Mouse (Mus musculus) CH12.LX (cell line): ENCODE measurements around the gene Cyp2d10. TPM values are rescaled to one million over a fixed set of nuclear protein-coding genes. Genes with fewer than 3 reads are reported as not detected.

ENCODE experiments used
- DNase-seq: peaks from one replicate; pipeline ENCODE4 v3.0.0-alpha.2; 2013; ENCODE audit errors: extremely low read depth
- H3K27ac ChIP-seq: 2 replicates; pipeline ENCODE4 v1.5.1; 2012; ENCODE audit warnings: low read depth, mild to moderate bottlenecking, control low read depth, moderate library complexity; ENCODE audit not compliant: insufficient read depth
- H3K27me3 ChIP-seq: replicated peaks from 2 replicates; pipeline ENCODE3; 2012; ENCODE audit warnings: inconsistent platforms
- H3K36me3 ChIP-seq, 2 experiments: replicated peaks in 1 of 2; 2 replicates each; pipeline versions ENCODE3 to v1.6.1; 2012; ENCODE audit warnings: inconsistent platforms in 1 of 2, low read length in 1 of 2, mild to moderate bottlenecking in 1 of 2, mixed read lengths in 1 of 2, moderate library complexity in 1 of 2; ENCODE audit not compliant: control insufficient read depth in 1 of 2, insufficient read depth in 1 of 2
- H3K4me1 ChIP-seq, 2 experiments: 2 replicates each; pipeline ENCODE4 v1.6.1; 2012; ENCODE audit warnings: inconsistent platforms in 1 of 2, moderate library complexity in 1 of 2; ENCODE audit not compliant: insufficient read depth in 2 of 2, control insufficient read depth in 1 of 2
- H3K4me2 ChIP-seq: 2 replicates; pipeline ENCODE4 v1.6.1; 2012; ENCODE audit warnings: low read depth, mild to moderate bottlenecking, control low read depth; ENCODE audit not compliant: poor library complexity, insufficient read depth, severe bottlenecking
- H3K4me3 ChIP-seq, 3 experiments: fragments of 150-350 bp in 1 of 3; sonication (generic) in 1 of 3; replicated peaks in 1 of 3; 2 replicates each; pipeline versions ENCODE3 to v1.5.1; 2011 to 2012; ENCODE audit warnings: low read depth in 2 of 3, low read length in 2 of 3, mild to moderate bottlenecking in 2 of 3, moderate library complexity in 2 of 3, control low read depth in 1 of 3, improper control_type of control experiment in 1 of 3, inconsistent platforms in 1 of 3, mixed read lengths in 1 of 3; ENCODE audit not compliant: poor library complexity in 1 of 3
- H3K79me2 ChIP-seq: replicated peaks from 2 replicates; pipeline ENCODE4 v1.6.1; 2012; ENCODE audit warnings: mild to moderate bottlenecking, moderate library complexity; ENCODE audit not compliant: control insufficient read depth, poor library complexity, insufficient read depth, severe bottlenecking; ENCODE audit errors: extremely low read depth
- H3K9ac ChIP-seq: 2 replicates; pipeline ENCODE4 v1.6.1; 2012; ENCODE audit warnings: low read depth, mild to moderate bottlenecking, control low read depth, moderate library complexity; ENCODE audit not compliant: insufficient read depth
- H3K9me3 ChIP-seq: replicated peaks from 2 replicates; pipeline ENCODE3; 2012; ENCODE audit warnings: low read length, inconsistent platforms, mixed read lengths
- BHLHE40 ChIP-seq: IDR thresholded peaks from 2 replicates; pipeline ENCODE4 v1.6.1; 2011; ENCODE audit warnings: mild to moderate bottlenecking, low read depth, low read length, improper control_type of control experiment
- CHD1 ChIP-seq: IDR thresholded peaks from 2 replicates; pipeline ENCODE4 v1.6.1; 2012; ENCODE audit warnings: low read depth, low read length, improper control_type of control experiment, inconsistent platforms
- CHD2 ChIP-seq: IDR thresholded peaks from 2 replicates; pipeline ENCODE4 v1.6.1; 2011; ENCODE audit warnings: low read length, improper control_type of control experiment
- CTCF ChIP-seq, 2 experiments: IDR thresholded peaks in 1 of 2; conservative IDR thresholded peaks in 1 of 2; 2 replicates each; pipeline ENCODE4 v1.5.1; 2011 to 2012; ENCODE audit warnings: low read depth in 2 of 2, low read length in 2 of 2, improper control_type of control experiment in 1 of 2, inconsistent platforms in 1 of 2, mild to moderate bottlenecking in 1 of 2, moderate library complexity in 1 of 2
- E2F4 ChIP-seq: IDR thresholded peaks from 2 replicates; pipeline ENCODE4 v1.6.1; 2011; ENCODE audit warnings: low read depth, low read length, improper control_type of control experiment; ENCODE audit not compliant: insufficient replicate concordance
- ETS1 ChIP-seq: conservative IDR thresholded peaks from 2 replicates; pipeline ENCODE4 v1.6.1; 2012; ENCODE audit warnings: low read depth, mild to moderate bottlenecking, inconsistent platforms, low read length, improper control_type of control experiment, moderate library complexity
- GABPA ChIP-seq: IDR thresholded peaks from 2 replicates; pipeline ENCODE4 v1.6.1; 2012; ENCODE audit warnings: low read depth, low read length, improper control_type of control experiment, inconsistent platforms; ENCODE audit not compliant: insufficient replicate concordance
- HCFC1 ChIP-seq: IDR thresholded peaks from 2 replicates; pipeline ENCODE4 v1.6.1; 2012; ENCODE audit warnings: low read depth, mild to moderate bottlenecking, inconsistent platforms, low read length, improper control_type of control experiment
- MAZ ChIP-seq: IDR thresholded peaks from 2 replicates; pipeline ENCODE4 v1.6.1; 2012; ENCODE audit warnings: low read depth, mild to moderate bottlenecking, inconsistent platforms, low read length, improper control_type of control experiment, moderate library complexity
- MEF2A ChIP-seq: IDR thresholded peaks from 2 replicates; pipeline ENCODE4 v1.6.1; 2014; ENCODE audit warnings: low read depth, mild to moderate bottlenecking, inconsistent platforms, low read length, improper control_type of control experiment, borderline replicate concordance
- MXI1 ChIP-seq: IDR thresholded peaks from 2 replicates; pipeline ENCODE4 v1.6.1; 2011; ENCODE audit warnings: mild to moderate bottlenecking, low read depth, low read length, improper control_type of control experiment
- NRF1 ChIP-seq: IDR thresholded peaks from 2 replicates; pipeline ENCODE4 v1.6.1; 2014; ENCODE audit warnings: low read depth, mild to moderate bottlenecking, inconsistent platforms, low read length, improper control_type of control experiment, moderate library complexity
- POLR2A ChIP-seq: IDR thresholded peaks from 2 replicates; pipeline ENCODE4 v1.6.1; 2011; ENCODE audit warnings: low read depth, mild to moderate bottlenecking, improper control_type of control experiment, low read length
- RAD21 ChIP-seq: IDR thresholded peaks from 2 replicates; pipeline ENCODE4 v1.6.1; 2011; ENCODE audit warnings: low read depth, mild to moderate bottlenecking, low read length, improper control_type of control experiment, moderate library complexity
- RCOR1 ChIP-seq: conservative IDR thresholded peaks from 2 replicates; pipeline ENCODE4 v1.6.1; 2012; ENCODE audit warnings: low read depth, mild to moderate bottlenecking, inconsistent platforms, low read length, improper control_type of control experiment
- SIN3A ChIP-seq: IDR thresholded peaks from 2 replicates; pipeline ENCODE4 v1.6.1; 2012; ENCODE audit warnings: low read length, improper control_type of control experiment, inconsistent platforms
- TBP ChIP-seq: conservative IDR thresholded peaks from 2 replicates; pipeline ENCODE4 v1.6.1; 2011; ENCODE audit warnings: low read depth, low read length, improper control_type of control experiment
- UBTF ChIP-seq: IDR thresholded peaks from 2 replicates; pipeline ENCODE4 v1.6.1; 2012; ENCODE audit warnings: low read depth, mild to moderate bottlenecking, inconsistent platforms, low read length, improper control_type of control experiment, moderate library complexity
- USF1 ChIP-seq: IDR thresholded peaks from 2 replicates; pipeline ENCODE4 v1.6.1; 2014; ENCODE audit warnings: low read depth, mild to moderate bottlenecking, inconsistent platforms, low read length, improper control_type of control experiment
- USF2 ChIP-seq: conservative IDR thresholded peaks from 2 replicates; pipeline ENCODE4 v1.6.1; 2011; ENCODE audit warnings: low read depth, low read length, improper control_type of control experiment
- ZC3H11A ChIP-seq: IDR thresholded peaks from 2 replicates; pipeline ENCODE4 v1.6.1; 2012; ENCODE audit warnings: low read depth, mild to moderate bottlenecking, inconsistent platforms, low read length, improper control_type of control experiment
- ZKSCAN1 ChIP-seq: IDR thresholded peaks from 2 replicates; pipeline ENCODE4 v1.6.1; 2012; ENCODE audit warnings: low read depth, inconsistent platforms, low read length, improper control_type of control experiment, borderline replicate concordance
- ZMIZ1 ChIP-seq: IDR thresholded peaks from 2 replicates; pipeline ENCODE4 v1.6.1; 2012; ENCODE audit warnings: low read depth, mild to moderate bottlenecking, inconsistent platforms, low read length, improper control_type of control experiment
- ZNF384 ChIP-seq: IDR thresholded peaks from 2 replicates; pipeline ENCODE4 v1.6.1; 2012; ENCODE audit warnings: low read depth, low read length, improper control_type of control experiment, inconsistent platforms
- dilution Hi-C: fragments of 300-500 bp; cut with MboI; formaldehyde crosslinking; loops from 2 replicates; pipeline ENCODE4 v1.14.3; 2020; ENCODE audit warnings: low sequenced_read_pairs; ENCODE audit not compliant: extremely low pct_unique_long_range_greater_than_20kb, extremely low pct_ligation_motif_present
- in situ Hi-C: fragments of 300-500 bp; cut with MboI; formaldehyde crosslinking; loops from 3 replicates; pipeline ENCODE4 v1.14.3; 2019; ENCODE audit warnings: low sequenced_read_pairs, low pct_ligation_motif_present, low pct_unique_long_range_greater_than_20kb, mixed read lengths
- polyA plus RNA-seq: library from polyadenylated mRNA; unstranded; fragments of >175 nt; gene quantifications from 2 replicates; pipeline ENCODE4 v1.2.1, GENCODE M21; 2012; ENCODE audit warnings: low read depth; ENCODE audit not compliant: insufficient read length
- total RNA-seq, 2 experiments: library from RNA; depleted of rRNA; stranded (reverse); fragments of 300-350 nt in 1 of 2; fragments of >200 nt in 1 of 2; gene quantifications; 2 replicates each; pipeline ENCODE4 v1.2.3; 2012 to 2014

Gene Cyp2d10
- total and polyA plus RNA-seq, 3 experiments = not detected

DNA sequence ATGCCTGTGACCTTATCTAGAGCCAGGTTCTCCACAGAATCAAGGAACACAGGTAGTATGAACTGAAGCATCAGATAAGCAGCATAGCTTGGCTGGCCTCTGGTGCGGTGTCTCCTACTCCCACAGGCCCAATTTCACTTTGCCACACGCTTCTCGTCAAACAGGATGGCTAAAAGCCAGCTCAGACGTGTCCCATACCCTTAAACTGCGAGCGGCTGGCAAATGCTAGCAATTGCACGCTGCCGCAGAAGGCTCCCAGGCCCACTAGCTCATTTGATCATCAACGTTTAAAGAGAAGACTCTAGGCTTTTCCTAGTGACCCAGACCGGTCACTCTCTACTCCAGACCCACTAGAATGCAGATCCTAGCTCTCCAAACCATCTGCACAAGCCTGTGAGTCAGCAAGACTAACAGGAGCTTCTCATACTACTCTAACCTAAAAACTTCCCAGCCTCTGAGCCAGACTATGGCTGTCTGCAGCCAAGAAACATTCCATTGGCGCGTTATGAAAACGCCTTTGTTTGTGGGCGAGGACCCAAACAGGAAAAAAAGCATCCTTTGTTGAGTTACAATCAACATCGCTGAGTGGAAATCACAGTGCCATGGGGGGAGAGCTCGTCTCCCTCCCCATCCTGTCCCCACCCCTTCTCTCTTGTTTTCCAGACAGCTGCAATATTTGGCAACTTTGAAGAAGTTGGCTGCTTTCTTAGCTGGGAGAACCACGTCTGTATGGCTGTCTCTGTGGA lies 30.4 kb downstream of the Cyp2d10 start:
- Histone ChIP-seq H3K4me1 (peaks cover 6 to 18% of the 10 kb centered on the region in 2 experiments), H3K36me3 (no peaks in the 10 kb centered on the region), H3K27me3 (peaks cover 84% of the 10 kb centered on the region), H3K27ac (no peak overlapping the region), H3K4me2 (no peak overlapping the region), H3K9me3 (no peaks in the 10 kb centered on the region), H3K4me3 (no peak overlapping the region), H3K79me2 (no peaks in the 10 kb centered on the region)
- dilution Hi-C loops = no loop called here
- no peak for DNase-seq
- no peak for TF ChIP-seq USF1
- TF ChIP-seq SIN3A = no peak
- no peak for TF ChIP-seq ZMIZ1
- TF ChIP-seq UBTF = no peak
- no peak for TF ChIP-seq HCFC1
- no peak for TF ChIP-seq GABPA
- TF ChIP-seq NRF1 = no peak
- no peak for TF ChIP-seq TBP
- no peak for TF ChIP-seq ZC3H11A
- no peak for TF ChIP-seq MXI1
- TF ChIP-seq, all 38 proteins: peak for 0
- in situ Hi-C loops = no loop called here
- no peak overlapping the region for H3K9ac ChIP-seq

DNA sequence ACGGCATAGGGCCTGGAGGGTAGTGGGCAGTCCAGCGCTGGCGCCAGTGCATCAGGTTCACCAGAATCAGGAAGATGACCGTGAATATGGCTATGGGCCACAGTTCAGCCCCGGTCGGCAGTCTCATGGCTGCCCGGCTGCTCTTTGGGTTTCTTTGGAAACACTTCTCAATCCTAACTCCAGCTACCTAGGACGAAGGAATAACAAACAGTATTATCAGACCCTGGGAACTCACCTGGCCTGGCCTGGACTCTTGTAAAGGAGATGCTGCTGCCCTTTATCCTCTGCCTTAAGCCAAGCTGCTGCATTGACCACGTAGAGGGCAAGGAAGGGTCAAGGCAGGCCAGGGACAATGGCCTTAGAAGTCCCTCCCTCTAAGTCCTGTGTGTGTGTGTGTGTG lies 31.1 kb downstream of the Cyp2d10 start:
- Histone ChIP-seq H3K9ac (no peak overlapping the region), H3K79me2 (no peaks in the 10 kb centered on the region), H3K27me3 (peaks cover 84% of the 10 kb centered on the region), H3K27ac (no peak overlapping the region), H3K4me1 (peaks cover 5 to 20% of the 10 kb centered on the region in 2 experiments), H3K4me2 (no peak overlapping the region), H3K4me3 (no peak overlapping the region), H3K36me3 (no peaks in the 10 kb centered on the region), H3K9me3 (no peaks in the 10 kb centered on the region)
- TF ChIP-seq RAD21 (no peak), ZNF384 (no peak), ETS1 (no peak), MEF2A (no peak), CHD1 (no peak), BHLHE40 (no peak), RCOR1 (no peak), ZKSCAN1 (no peak), MAZ (no peak), CTCF (conservative IDR thresholded peaks at IDR 0.05 in 1 of 2, IDR thresholded peaks at IDR 0.05 in 1 of 2; ENCODE audit: low read depth in 2 of 2, low read length in 2 of 2) (no peak), USF1 (no peak), USF2 (no peak), UBTF (no peak), GABPA (no peak), CHD2 (no peak), E2F4 (no peak), POLR2A (no peak)
- dilution Hi-C loops = no loop called here
- in situ Hi-C loops = no loop called here
- DNase-seq = no peak
